Comparison of ENCODE assay signal across 24 mouse cellular contexts in genomic region chr3:149820670-149821069, GRCm38 (mm10).
DNase-seq lines count a peak whose midpoint lies in the region.
"Had no signal": no experiment of that assay in that cellular context is flagged by ENCODE, and none has a peak within 500 bp of the region (broad histone marks: within the 10 kb centered on the region; RNA-seq: fewer than 3 reads in every experiment).

No protein-coding gene starts in this region.

- peaks cover 18% of the 10 kb centered on the region for H3K4me1 ChIP-seq in embryonic facial prominence, embryonic 10.5 days
- H3K4me1 ChIP-seq: embryonic facial prominence, embryonic 12.5 days; forebrain, embryonic 13.5 days; forebrain, embryonic 15.5 days had no signal

- no peaks in the 10 kb centered on the region for H3K27me3 ChIP-seq in embryonic facial prominence, embryonic 10.5 days (replicated peaks; ENCODE audit: low read depth, poor library complexity, severe bottlenecking)
- H3K27me3 ChIP-seq: CH12.LX; embryonic facial prominence, embryonic 12.5 days; forebrain, embryonic 13.5 days; forebrain, embryonic 15.5 days; Patski had no signal

- no peaks in the 10 kb centered on the region for H3K9me3 ChIP-seq in embryonic facial prominence, embryonic 10.5 days
- H3K9me3 ChIP-seq: embryonic facial prominence, embryonic 12.5 days; forebrain, embryonic 13.5 days; forebrain, embryonic 15.5 days had no signal

- WGBS in embryonic facial prominence, embryonic 10.5 days, result 30% methylated on average over 3 of the region's 3 CpGs

- peak; percentile 69 for DNase-seq in embryo, embryonic 10 days (ENCODE audit: low spot score)
- no peak for DNase-seq in embryo, embryonic 9.5 days (ENCODE audit: extremely low spot score)
- peak; percentile 54 for DNase-seq in embryo, embryonic 10.5 days (ENCODE audit: low spot score)
- peak; percentile 47 for DNase-seq in embryonic facial prominence, embryonic 10.5 days (ENCODE audit: low spot score)
- DNase-seq in forelimb bud, embryonic 11.5 days (ENCODE audit: low read depth, low spot score), result peak; percentile 55
- no peak for DNase-seq in kidney, adult 8-10 months
- DNase-seq in left cerebral cortex, postnatal 4 days, result no peak
- no peak for DNase-seq in kidney, postnatal 4 days
- DNase-seq: adrenal gland, adult 8-10 months; adrenal gland, postnatal 14 days; adrenal gland, postnatal 36 days; B cell, adult 2 months; cerebellum, adult 11-12 months; cerebellum, adult 2 months; cerebellum, adult 9-10 months; cerebellum, postnatal 10 days; cerebellum, postnatal 25 days; forebrain, postnatal 0 days had no signal

- intact Hi-C loops in left cerebral cortex, postnatal 4 days (cut with DNase I), result no loop called here

- no peak overlapping the region for H3K27ac ChIP-seq in embryonic facial prominence, embryonic 10.5 days (replicated peaks)
- H3K27ac ChIP-seq: embryonic facial prominence, embryonic 12.5 days; forebrain, embryonic 13.5 days; forebrain, embryonic 15.5 days had no signal

- H3K4me3 ChIP-seq in embryonic facial prominence, embryonic 10.5 days, result no peak overlapping the region
- H3K4me3 ChIP-seq: embryonic facial prominence, embryonic 12.5 days; forebrain, embryonic 13.5 days; forebrain, embryonic 15.5 days had no signal

- no peaks in the 10 kb centered on the region for H3K36me3 ChIP-seq in embryonic facial prominence, embryonic 10.5 days (replicated peaks)
- H3K36me3 ChIP-seq: embryonic facial prominence, embryonic 12.5 days; forebrain, embryonic 15.5 days; G1E had no signal

Comparison
In these comparisons a context has a peak if more than half of its experiments do, and no peak if none do; other contexts are left out.
1. DNase-seq: peak in embryo, embryonic 10 days (single experiment), embryo, embryonic 10.5 days (single experiment), embryonic facial prominence, embryonic 10.5 days (single experiment) and forelimb bud, embryonic 11.5 days (single experiment); none in embryo, embryonic 9.5 days (single experiment), kidney, adult 8-10 months (0 of 2), left cerebral cortex, postnatal 4 days (single experiment) and kidney, postnatal 4 days (0 of 2).